Mouse (Mus musculus) megakaryocyte, embryonic 14.5 days (primary cell): ENCODE data around the gene Antxr1.

Source experiments
- FLI1 ChIP-seq: IDR thresholded peaks from 2 replicates; pipeline ENCODE4 v1.6.1; 2012; ENCODE audit warnings: low read length, inconsistent platforms, mixed read lengths
- GATA1 ChIP-seq: IDR thresholded peaks from 3 replicates; pipeline ENCODE4 v1.6.1; 2012; ENCODE audit warnings: mixed read lengths, low read length, inconsistent platforms, borderline replicate concordance

GRCm38 (mm10) chr6:87270452-87270851 is 65.2 kb downstream of the Antxr1 start:
- TF ChIP-seq FLI1: no peak
- TF ChIP-seq GATA1: no peak
